Mouse (Mus musculus) lung, postnatal 4 days (tissue): ENCODE results near the gene Cd320.
A peak's percentile ranks its signal among the peaks of the same experiment; 100 is the strongest.
"Not testable (repeated sequence)": the region's sequence is repeated elsewhere in the genome, so short reads cannot be mapped to it uniquely, and the experiment has no call there.

Experiments
- DNase-seq, 2 experiments: peaks; one replicate each; pipeline ENCODE4 v3.0.0; 2021

The Cd320 gene

GRCm38 (mm10) chr17:33825462-33825861, 17.4 kb upstream of the Cd320 start:
- DNase-seq: no peak

- peak; percentile 58 to 84 for DNase-seq
Observed at GRCm38 (mm10) chr17:33826850-33827249, 16.0 kb upstream of the Cd320 start.

- peak; percentile 73 to 79 for DNase-seq
Observed at GRCm38 (mm10) chr17:33828892-33829291, 14.0 kb upstream of the Cd320 start.

GRCm38 (mm10) chr17:33829561-33829960, 13.3 kb upstream of the Cd320 start:
- DNase-seq: no peak

- DNase-seq: no peak
Observed at GRCm38 (mm10) chr17:33844196-33844595, 1.3 kb downstream of the Cd320 start.

GRCm38 (mm10) chr17:33848139-33848538, 5.2 kb downstream of the Cd320 start:
- DNase-seq: no peak

GRCm38 (mm10) chr17:33851331-33851730, 8.4 kb downstream of the Cd320 start:
- no peak for DNase-seq

GRCm38 (mm10) chr17:33857816-33858215, 14.9 kb downstream of the Cd320 start:
- no peak for DNase-seq

- DNase-seq: peak; percentile 50 to 69
Observed at GRCm38 (mm10) chr17:33865330-33866030, 22.6 kb downstream of the Cd320 start.

GRCm38 (mm10) chr17:33873537-33873936, 30.6 kb downstream of the Cd320 start, which contains the start of gene Gm7029:
TSS of gene Gm7029 (plus strand) at chr17:33873837.
- not testable (repeated sequence) for DNase-seq

GRCm38 (mm10) chr17:33874411-33874810, 31.5 kb downstream of the Cd320 start:
- DNase-seq: no peak

- peak in 1 of 2 experiments; percentile 21 for DNase-seq
Observed at GRCm38 (mm10) chr17:33875797-33876196, 32.9 kb downstream of the Cd320 start.

- not testable (repeated sequence) for DNase-seq
Observed at GRCm38 (mm10) chr17:33884320-33884719, 41.4 kb downstream of the Cd320 start.

GRCm38 (mm10) chr17:33887802-33888201, 44.9 kb downstream of the Cd320 start:
- DNase-seq: not testable (repeated sequence)

- not testable (repeated sequence) for DNase-seq
Observed at GRCm38 (mm10) chr17:33888230-33888629, 45.3 kb downstream of the Cd320 start.

GRCm38 (mm10) chr17:33889941-33890532, 47.1 kb downstream of the Cd320 start:
- DNase-seq: not testable (repeated sequence)

GRCm38 (mm10) chr17:33890533-33891059, 47.7 kb downstream of the Cd320 start, which contains the start of gene Kifc1:
TSS of gene Kifc1 (minus strand) at chr17:33890661.
- peak; percentile 99 to 100 for DNase-seq

GRCm38 (mm10) chr17:33891357-33891756, 48.5 kb downstream of the Cd320 start:
- no peak for DNase-seq

- DNase-seq: not testable (repeated sequence)
Observed at GRCm38 (mm10) chr17:33891892-33892291, 49.0 kb downstream of the Cd320 start.

GRCm38 (mm10) chr17:33892429-33892828, 49.5 kb downstream of the Cd320 start:
- no peak for DNase-seq

- DNase-seq: not testable (repeated sequence)
Observed at GRCm38 (mm10) chr17:33893011-33893410, 50.1 kb downstream of the Cd320 start.

GRCm38 (mm10) chr17:33897114-33897794, 54.4 kb downstream of the Cd320 start:
- DNase-seq: peak in 1 of 2 experiments; percentile 58

GRCm38 (mm10) chr17:33898193-33898592, 55.3 kb downstream of the Cd320 start:
- DNase-seq: not testable (repeated sequence)
